Mouse (Mus musculus): ENCODE data around the gene Alg10b. TPM values are rescaled to one million over a fixed set of nuclear protein-coding genes. Genes with fewer than 3 reads are reported as not detected.
"Not testable (repeated sequence)": the region's sequence is repeated elsewhere in the genome, so short reads cannot be mapped to it uniquely, and the experiment has no call there.

Alg10b gene
- total RNA-seq (2021) = 10 to 100 TPM; 33.9 to 35.3 TPM
- long read RNA-seq, partial matches to known transcripts = 0 of 8 reads
- long read RNA-seq, other reads (novel, unspliced or antisense) = 8 of 8 reads

GRCm38 (mm10) chr15:90223969-90224750 is at the start of gene Alg10b:
Gene Alg10b, plus strand, starts transcription at chr15:90224311.
- peak; percentile 76 to 85 for DNase-seq (ENCODE audit: low spot score in 2 of 2)

- DNase-seq (ENCODE audit: low spot score in 2 of 2) = not testable (repeated sequence)
These were observed 41.0 kb upstream of the Alg10b start for GRCm38 (mm10) chr15:90183108-90183507.

DNA sequence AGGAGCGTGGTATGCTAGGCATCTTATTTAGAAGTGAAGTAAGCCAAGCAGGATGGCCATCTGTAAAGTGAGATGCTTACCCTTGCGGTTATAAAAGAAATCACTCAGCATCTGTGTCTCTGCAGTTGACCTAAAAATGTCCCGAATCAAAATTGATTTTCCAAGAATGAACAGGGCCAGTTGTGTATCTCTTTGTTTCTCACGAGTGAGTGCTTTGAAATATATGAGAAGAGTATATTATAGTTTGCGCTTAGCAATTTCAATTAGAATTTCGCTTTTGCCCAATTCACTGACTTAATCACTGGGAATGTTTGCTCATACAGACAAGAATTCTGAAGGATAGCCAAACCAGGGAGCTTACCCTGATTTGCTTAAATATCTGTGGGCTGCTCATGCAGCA is 40.6 kb upstream of the Alg10b start:
- DNase-seq (ENCODE audit: low spot score in 2 of 2) = no peak

GRCm38 (mm10) chr15:90184743-90185142 is 39.4 kb upstream of the Alg10b start:
- DNase-seq (ENCODE audit: low spot score in 2 of 2) = no peak

GRCm38 (mm10) chr15:90189477-90189876 is 34.6 kb upstream of the Alg10b start:
- no peak for DNase-seq (ENCODE audit: low spot score in 2 of 2)

DNA sequence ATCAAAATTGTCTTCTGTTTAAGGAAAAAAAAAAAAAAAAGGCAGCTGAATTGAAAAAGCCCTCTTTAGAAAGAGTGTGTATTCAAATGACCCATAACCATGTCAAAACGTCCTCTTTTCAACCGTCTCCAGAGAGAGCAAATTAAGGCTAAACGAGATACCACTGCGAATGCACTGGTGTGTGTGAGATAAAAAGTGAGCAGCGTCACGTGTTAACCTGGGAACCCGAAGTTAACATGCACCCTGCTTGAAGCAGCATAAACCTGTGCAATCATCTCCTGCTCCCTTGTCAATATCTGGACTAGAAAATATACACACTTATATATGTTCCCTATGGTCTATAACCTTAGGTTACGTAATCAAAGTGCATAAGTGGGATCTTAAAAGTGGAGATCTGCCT is 10.2 kb upstream of the Alg10b start:
- DNase-seq (ENCODE audit: low spot score in 2 of 2) = no peak

GRCm38 (mm10) chr15:90214913-90215312 is 9.2 kb upstream of the Alg10b start:
- peak; percentile 81 to 82 for DNase-seq (ENCODE audit: low spot score in 2 of 2)

DNA sequence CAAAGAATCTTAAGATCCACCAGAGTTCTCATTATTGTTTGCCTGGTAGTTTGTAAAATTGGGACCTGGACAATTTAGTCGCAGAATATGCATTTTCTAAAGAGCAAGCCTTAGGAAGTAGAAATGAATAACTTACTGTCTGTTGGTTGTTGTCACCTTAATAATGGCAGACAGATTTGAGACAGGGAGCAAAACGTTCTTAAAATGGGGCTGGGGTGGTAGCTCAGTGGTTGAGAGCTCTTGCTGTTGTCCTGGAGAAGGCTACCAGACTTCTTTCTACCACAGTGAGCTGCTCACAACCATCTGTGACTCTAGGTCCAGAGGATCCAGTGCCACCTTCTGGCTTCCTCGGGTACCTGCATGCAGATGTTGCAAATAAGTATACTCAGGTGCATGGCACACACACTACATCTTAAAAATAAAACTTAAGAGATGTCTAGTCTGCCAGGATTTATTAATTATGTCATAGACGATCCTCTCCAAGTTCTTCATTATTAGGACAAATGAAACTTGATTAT is 1.0 kb downstream of the Alg10b start:
- DNase-seq (ENCODE audit: low spot score in 2 of 2) = no peak

GRCm38 (mm10) chr15:90237657-90238056 is 13.5 kb downstream of the Alg10b start:
- peak; percentile 33 to 48 for DNase-seq (ENCODE audit: low spot score in 2 of 2)

DNA sequence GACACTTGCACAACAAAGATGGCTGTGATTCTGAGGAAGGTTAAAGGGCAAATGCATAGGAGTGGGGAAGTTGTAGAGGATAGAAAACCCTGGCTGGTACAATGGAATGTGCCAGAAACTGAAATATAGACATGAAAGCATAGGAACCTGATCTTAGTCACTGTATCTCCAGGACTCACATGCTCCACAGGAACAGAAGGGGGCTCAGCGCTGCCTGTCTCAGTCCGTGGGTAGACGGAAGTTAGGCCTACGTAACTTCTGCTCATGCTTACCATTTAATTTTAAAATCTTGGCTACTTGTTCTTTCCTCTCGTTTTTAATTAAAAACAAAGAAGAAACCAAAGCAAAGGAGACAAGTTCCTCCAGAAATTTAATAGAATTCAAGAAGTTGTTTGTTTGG is 20.0 kb downstream of the Alg10b start:
- DNase-seq (ENCODE audit: low spot score in 2 of 2) = no peak

GRCm38 (mm10) chr15:90249694-90250093 is 25.6 kb downstream of the Alg10b start:
- peak in 1 of 2 experiments; percentile 24 for DNase-seq (ENCODE audit: low spot score in 2 of 2)

GRCm38 (mm10) chr15:90282876-90283275 is 58.8 kb downstream of the Alg10b start:
- no peak for DNase-seq (ENCODE audit: low spot score in 2 of 2)

Small RNAs within 50 kb of the gene (microRNA-seq; reads per million reads assigned to microRNA genes)
- 1.6 to 2.0 reads per million in 2 experiments for gene Mir7648

Data from layer of hippocampus, postnatal 10 days (tissue).